Mouse (Mus musculus): ENCODE data around the gene Zcchc2. TPM values are rescaled to one million over a fixed set of nuclear protein-coding genes. Genes with fewer than 3 reads are reported as not detected.

Zcchc2 gene
- polyA plus RNA-seq, 1 experiment from 2014 or later = 2.1 TPM

DNA sequence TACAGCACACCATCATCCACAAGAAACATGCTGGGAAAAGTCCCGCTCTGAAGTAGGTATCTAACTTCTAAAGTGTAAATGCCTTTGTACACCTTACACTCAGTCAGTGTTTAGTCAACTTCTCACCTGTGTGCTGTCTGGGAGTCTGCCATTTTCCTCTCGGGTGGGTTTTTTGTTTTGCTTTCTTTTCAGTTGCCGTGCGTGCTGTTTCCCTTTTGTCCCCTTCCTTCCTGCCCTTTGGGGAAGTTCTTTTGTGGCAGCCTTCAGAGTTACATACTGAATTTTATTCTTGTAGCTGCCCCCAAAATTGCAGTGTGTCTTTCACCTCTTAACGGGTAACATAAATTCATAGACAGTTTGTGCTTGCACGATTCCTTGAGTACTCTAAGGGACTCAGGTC is 29.6 kb downstream of the Zcchc2 start:
- peaks cover 61% of the 10 kb centered on the region for H3K36me3 ChIP-seq

DNA sequence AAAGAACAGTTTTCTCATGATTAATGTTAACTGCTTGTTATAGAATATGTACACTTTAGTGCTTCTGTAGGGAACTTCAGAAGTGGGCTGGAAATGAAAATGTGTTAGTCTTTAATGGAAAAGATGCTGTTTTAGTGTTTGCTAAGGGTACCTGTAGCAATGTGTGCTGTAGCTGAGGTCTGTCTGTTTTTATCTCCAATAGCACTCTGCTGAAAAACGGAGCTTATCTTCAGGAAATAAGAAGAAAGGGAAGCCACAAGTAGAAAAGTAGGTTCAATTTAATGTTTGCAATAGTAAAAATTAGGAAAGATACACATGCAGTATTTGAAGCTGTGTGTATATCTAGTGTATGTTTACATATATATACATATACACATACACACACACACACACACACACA is 32.8 kb downstream of the Zcchc2 start:
- H3K27me3 ChIP-seq = no peaks in the 10 kb centered on the region
- no peak overlapping the region for H3K9ac ChIP-seq (replicated peaks)
- H3K4me2 ChIP-seq (replicated peaks) = no peak overlapping the region
- no peak for ATAC-seq
- peaks cover 51% of the 10 kb centered on the region for H3K36me3 ChIP-seq
- no peak overlapping the region for H3K4me3 ChIP-seq (replicated peaks)
- no peaks in the 10 kb centered on the region for H3K4me1 ChIP-seq (replicated peaks)
- H3K27ac ChIP-seq = no peak overlapping the region
- H3K9me3 ChIP-seq = no peaks in the 10 kb centered on the region
- WGBS = 94% methylated on average over 1 of the region's 1 CpGs

More for the DNA sequence above, 29.6 kb downstream of the Zcchc2 start:
- ATAC-seq = no peak
- no peaks in the 10 kb centered on the region for H3K27me3 ChIP-seq
- 76% methylated on average over 6 of the region's 6 CpGs for WGBS
- H3K27ac ChIP-seq = no peak overlapping the region
- H3K9me3 ChIP-seq = no peaks in the 10 kb centered on the region
- H3K4me2 ChIP-seq (replicated peaks) = no peak overlapping the region
- H3K4me1 ChIP-seq (replicated peaks) = no peaks in the 10 kb centered on the region
- no peak overlapping the region for H3K9ac ChIP-seq (replicated peaks)
- H3K4me3 ChIP-seq (replicated peaks) = no peak overlapping the region

- Histone ChIP-seq H3K9ac (replicated peaks) (no peak overlapping the region), H3K4me2 (replicated peaks) (no peak overlapping the region), H3K4me3 (replicated peaks) (no peak overlapping the region), H3K27ac (no peak overlapping the region), H3K36me3 (peaks cover 44% of the 10 kb centered on the region), H3K27me3 (no peaks in the 10 kb centered on the region), H3K4me1 (replicated peaks) (no peaks in the 10 kb centered on the region), H3K9me3 (no peaks in the 10 kb centered on the region)
- WGBS = 94% methylated on average over 2 of the region's 2 CpGs
- no peak for ATAC-seq
Measured at GRCm38 (mm10) chr1:106024254-106024653, 34.0 kb downstream of the Zcchc2 start.

DNA sequence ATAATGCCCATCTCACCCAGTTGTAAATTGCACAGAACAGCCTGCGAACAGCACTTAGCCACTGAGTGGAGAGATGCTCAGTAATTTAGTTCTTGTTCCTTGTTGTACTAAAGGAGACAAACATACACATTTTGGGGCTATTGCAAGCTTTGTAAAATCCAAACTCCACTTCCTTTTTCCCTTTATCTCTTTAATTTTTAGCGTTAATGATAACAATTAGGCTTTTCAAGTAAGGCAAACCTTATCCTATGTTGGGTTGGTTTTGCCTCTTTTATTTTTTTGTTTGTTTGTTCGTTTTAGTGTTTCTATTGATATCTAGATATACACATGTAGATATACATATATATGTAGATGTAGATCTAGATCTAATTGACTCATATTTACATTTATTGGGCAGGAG is 34.6 kb downstream of the Zcchc2 start:
- Histone ChIP-seq H3K36me3 (peaks cover 43% of the 10 kb centered on the region), H3K9me3 (no peaks in the 10 kb centered on the region), H3K9ac (replicated peaks) (no peak overlapping the region), H3K4me2 (replicated peaks) (no peak overlapping the region), H3K4me3 (replicated peaks) (no peak overlapping the region), H3K27ac (no peak overlapping the region), H3K4me1 (replicated peaks) (no peaks in the 10 kb centered on the region), H3K27me3 (no peaks in the 10 kb centered on the region)
- WGBS = 97% methylated on average over 3 of the region's 3 CpGs
- ATAC-seq = no peak

DNA sequence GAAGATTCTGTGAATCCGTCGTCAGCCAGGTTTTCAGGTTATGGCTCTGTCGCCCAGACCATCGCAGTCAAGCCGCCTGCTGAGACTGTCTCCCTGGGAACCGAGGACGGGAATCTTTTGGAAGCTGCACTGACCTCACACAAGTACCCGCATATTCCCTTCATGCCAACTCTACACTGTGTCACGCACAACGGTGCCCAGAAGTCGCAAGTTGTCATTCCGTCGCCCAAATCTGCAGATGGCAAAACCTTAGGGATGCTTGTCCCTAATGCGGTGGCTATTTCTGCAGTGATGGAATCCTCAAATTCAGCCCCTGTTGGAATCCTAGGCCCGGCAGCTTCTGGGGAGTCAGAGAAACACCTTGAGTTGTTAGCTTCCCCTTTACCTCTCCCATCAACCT is 39.6 kb downstream of the Zcchc2 start:
- no peaks in the 10 kb centered on the region for H3K4me1 ChIP-seq (replicated peaks)
- H3K4me2 ChIP-seq (replicated peaks) = no peak overlapping the region
- 91% methylated on average over 15 of the region's 15 CpGs for WGBS
- no peaks in the 10 kb centered on the region for H3K27me3 ChIP-seq
- ATAC-seq = no peak
- H3K36me3 ChIP-seq = peaks cover 37% of the 10 kb centered on the region
- no peak overlapping the region for H3K27ac ChIP-seq
- no peak overlapping the region for H3K4me3 ChIP-seq (replicated peaks)
- no peak overlapping the region for H3K9ac ChIP-seq (replicated peaks)
- H3K9me3 ChIP-seq = no peaks in the 10 kb centered on the region

- no peak overlapping the region for H3K4me3 ChIP-seq (replicated peaks)
- H3K9me3 ChIP-seq = no peaks in the 10 kb centered on the region
- no peak overlapping the region for H3K9ac ChIP-seq (replicated peaks)
- no peaks in the 10 kb centered on the region for H3K27me3 ChIP-seq
- 93% methylated on average over 10 of the region's 10 CpGs for WGBS
- no peak overlapping the region for H3K27ac ChIP-seq
- no peak overlapping the region for H3K4me2 ChIP-seq (replicated peaks)
- peaks cover 37% of the 10 kb centered on the region for H3K36me3 ChIP-seq
- no peak for ATAC-seq
- H3K4me1 ChIP-seq (replicated peaks) = no peaks in the 10 kb centered on the region
Measured at GRCm38 (mm10) chr1:106030331-106030730, 40.1 kb downstream of the Zcchc2 start.

DNA sequence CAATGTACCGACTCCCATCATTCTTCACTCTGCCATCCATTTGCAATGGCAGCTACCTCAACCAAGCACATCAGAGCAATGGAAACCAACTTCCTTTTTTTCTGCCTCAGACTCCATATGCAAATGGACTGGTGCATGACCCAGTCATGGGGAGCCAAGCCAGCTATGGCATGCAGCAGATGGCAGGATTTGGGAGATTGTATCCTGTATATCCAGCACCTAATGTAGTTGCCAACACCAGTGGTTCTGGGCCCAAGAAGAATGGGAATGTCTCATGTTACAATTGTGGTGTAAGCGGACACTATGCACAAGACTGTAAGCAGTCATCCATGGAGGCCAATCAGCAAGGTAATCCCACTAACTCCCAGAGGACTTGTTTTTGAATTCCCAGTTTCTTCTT is 40.7 kb downstream of the Zcchc2 start:
- no peaks in the 10 kb centered on the region for H3K9me3 ChIP-seq
- no peak overlapping the region for H3K27ac ChIP-seq
- H3K4me3 ChIP-seq (replicated peaks) = no peak overlapping the region
- peaks cover 37% of the 10 kb centered on the region for H3K36me3 ChIP-seq
- 85% methylated on average over 2 of the region's 2 CpGs for WGBS
- H3K4me2 ChIP-seq (replicated peaks) = no peak overlapping the region
- no peak for ATAC-seq
- H3K4me1 ChIP-seq (replicated peaks) = no peaks in the 10 kb centered on the region
- H3K27me3 ChIP-seq = no peaks in the 10 kb centered on the region
- H3K9ac ChIP-seq (replicated peaks) = no peak overlapping the region

- no peak for ATAC-seq
- 60% methylated on average over 6 of the region's 6 CpGs for WGBS
- H3K4me3 ChIP-seq (replicated peaks) = no peak overlapping the region
- H3K4me1 ChIP-seq (replicated peaks) = no peaks in the 10 kb centered on the region
- H3K9me3 ChIP-seq = no peaks in the 10 kb centered on the region
- no peaks in the 10 kb centered on the region for H3K27me3 ChIP-seq
- peaks cover 37% of the 10 kb centered on the region for H3K36me3 ChIP-seq
- H3K27ac ChIP-seq = no peak overlapping the region
- no peak overlapping the region for H3K9ac ChIP-seq (replicated peaks)
- H3K4me2 ChIP-seq (replicated peaks) = no peak overlapping the region
Measured at GRCm38 (mm10) chr1:106031908-106032307, 41.7 kb downstream of the Zcchc2 start.

GRCm38 (mm10) chr1:106034776-106035175 is 44.6 kb downstream of the Zcchc2 start:
- no peaks in the 10 kb centered on the region for H3K27me3 ChIP-seq
- H3K4me1 ChIP-seq (replicated peaks) = no peaks in the 10 kb centered on the region
- peaks cover 25% of the 10 kb centered on the region for H3K36me3 ChIP-seq
- ATAC-seq = 0 out of 2 replicates have a peak, but pooled peaks have one; percentile 6
- no peak overlapping the region for H3K27ac ChIP-seq
- H3K9ac ChIP-seq (replicated peaks) = no peak overlapping the region
- no peaks in the 10 kb centered on the region for H3K9me3 ChIP-seq
- H3K4me3 ChIP-seq (replicated peaks) = no peak overlapping the region
- 69% methylated on average over 7 of the region's 7 CpGs for WGBS
- H3K4me2 ChIP-seq (replicated peaks) = no peak overlapping the region

DNA sequence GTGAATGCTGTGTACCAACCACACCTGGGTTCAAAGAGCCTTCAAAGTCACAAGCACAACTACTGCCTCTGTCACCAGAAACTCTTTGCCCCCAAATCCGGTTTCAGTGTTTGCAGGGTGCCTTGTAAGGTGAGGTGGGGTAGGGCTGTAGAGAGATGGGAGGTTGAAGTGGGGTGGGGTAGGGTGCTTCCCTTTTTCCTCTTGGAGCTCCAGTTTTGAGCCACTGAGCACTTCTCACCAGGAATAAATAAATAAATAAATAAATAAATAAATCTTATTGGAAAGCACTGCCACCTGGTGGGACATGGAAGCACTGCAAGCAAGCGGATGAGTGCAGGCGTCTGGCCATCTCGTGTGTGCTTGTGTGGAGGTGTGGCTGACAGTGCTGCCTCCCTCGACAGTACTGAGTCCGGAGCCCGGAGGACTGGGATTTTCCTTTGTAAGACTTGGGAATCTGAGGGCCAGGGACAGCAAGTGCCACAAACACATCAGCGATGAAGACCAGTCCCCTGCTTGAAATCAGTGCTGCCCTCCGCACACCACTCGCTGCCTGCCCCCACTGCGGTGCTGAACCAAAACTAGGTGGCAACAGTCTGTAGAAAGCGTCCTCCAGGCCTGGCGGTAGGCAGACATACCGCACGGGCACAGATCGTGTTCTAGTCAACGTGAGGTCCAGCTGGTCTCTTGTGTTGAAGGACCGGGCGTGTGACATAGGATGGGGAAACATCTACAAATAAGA is 46.8 kb downstream of the Zcchc2 start:
- Histone ChIP-seq H3K27ac (no peak overlapping the region), H3K4me1 (replicated peaks) (no peaks in the 10 kb centered on the region), H3K27me3 (no peaks in the 10 kb centered on the region), H3K4me2 (replicated peaks) (no peak overlapping the region), H3K36me3 (peaks cover 7% of the 10 kb centered on the region; the same call in 1 of the 2 replicates), H3K9ac (replicated peaks) (no peak overlapping the region), H3K9me3 (no peaks in the 10 kb centered on the region), H3K4me3 (replicated peaks) (no peak overlapping the region)
- WGBS = 62% methylated on average over 19 of the region's 19 CpGs
- peak; percentile 90 for ATAC-seq

GRCm38 (mm10) chr1:106039326-106039725 is 49.1 kb downstream of the Zcchc2 start:
- H3K36me3 ChIP-seq = no peaks in the 10 kb centered on the region
- no peak overlapping the region for H3K27ac ChIP-seq
- H3K4me1 ChIP-seq (replicated peaks) = no peaks in the 10 kb centered on the region
- H3K4me3 ChIP-seq (replicated peaks) = no peak overlapping the region
- no peak overlapping the region for H3K9ac ChIP-seq (replicated peaks)
- H3K27me3 ChIP-seq = no peaks in the 10 kb centered on the region
- no peak for ATAC-seq
- no peaks in the 10 kb centered on the region for H3K9me3 ChIP-seq
- no peak overlapping the region for H3K4me2 ChIP-seq (replicated peaks)
- 77% methylated on average over 6 of the region's 6 CpGs for WGBS

DNA sequence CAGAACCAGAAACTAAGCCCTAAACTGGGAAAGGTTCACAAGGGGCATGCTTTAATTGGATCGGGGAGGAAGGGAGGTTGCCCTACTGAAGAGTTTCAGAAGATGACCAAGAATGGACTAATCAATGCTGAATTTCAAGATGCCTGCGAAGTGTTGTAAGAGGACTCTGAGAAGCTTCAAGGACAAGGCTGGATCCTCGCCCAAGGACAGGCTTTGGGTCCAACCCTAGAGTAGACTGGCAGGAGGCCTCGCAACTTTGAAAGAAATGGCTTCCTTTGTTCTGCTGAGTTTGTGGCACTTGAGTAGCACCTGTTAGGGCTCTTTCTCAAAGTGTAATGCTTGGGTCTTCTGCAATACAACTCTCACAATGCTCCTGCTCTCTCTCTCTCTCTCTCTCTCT is 50.1 kb downstream of the Zcchc2 start:
- ATAC-seq = no peak
- Histone ChIP-seq H3K36me3 (no peaks in the 10 kb centered on the region), H3K4me3 (replicated peaks) (no peak overlapping the region), H3K9ac (replicated peaks) (no peak overlapping the region), H3K27me3 (no peaks in the 10 kb centered on the region), H3K4me1 (replicated peaks) (no peaks in the 10 kb centered on the region), H3K27ac (no peak overlapping the region), H3K9me3 (no peaks in the 10 kb centered on the region), H3K4me2 (replicated peaks) (no peak overlapping the region)
- WGBS = 88% methylated on average over 4 of the region's 4 CpGs

DNA sequence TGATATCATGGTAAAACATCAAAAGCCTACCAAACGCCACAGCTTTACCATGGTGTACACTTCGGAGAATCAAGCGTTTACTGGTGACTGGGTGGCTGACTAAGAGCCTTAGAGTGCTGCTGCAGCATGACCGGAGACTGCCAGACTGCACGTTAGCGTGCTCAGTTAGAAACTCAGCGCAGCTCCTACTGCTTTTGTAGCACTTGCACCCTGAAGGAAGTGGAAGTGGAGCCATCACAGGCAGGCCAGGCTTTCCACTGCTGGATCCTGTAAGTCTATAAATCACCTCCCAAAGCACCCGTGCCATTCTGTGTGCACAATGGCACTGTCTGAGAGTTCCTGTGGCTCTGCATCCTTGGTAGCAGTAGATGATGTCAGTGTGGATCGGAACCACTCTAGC is 52.0 kb downstream of the Zcchc2 start:
- Histone ChIP-seq H3K36me3 (no peaks in the 10 kb centered on the region), H3K27me3 (no peaks in the 10 kb centered on the region), H3K4me2 (replicated peaks) (no peak overlapping the region), H3K9me3 (no peaks in the 10 kb centered on the region), H3K9ac (replicated peaks) (no peak overlapping the region), H3K4me3 (replicated peaks) (no peak overlapping the region), H3K27ac (no peak overlapping the region), H3K4me1 (replicated peaks) (no peaks in the 10 kb centered on the region)
- WGBS = 90% methylated on average over 9 of the region's 9 CpGs
- ATAC-seq = no peak

Measured in midbrain, embryonic 13.5 days (tissue).